Mouse (Mus musculus) ES-Bruce4 (cell line): ENCODE results near the gene Wdtc1. TPM values are rescaled to one million over a fixed set of nuclear protein-coding genes. Genes with fewer than 3 reads are reported as not detected.
A peak's percentile ranks its signal among the peaks of the same experiment; 100 is the strongest.

ENCODE experiments used
- H3K27ac ChIP-seq: 2 replicates; pipeline ENCODE4 v1.5.1; 2012; ENCODE audit warnings: low read length, inconsistent platforms; ENCODE audit not compliant: insufficient read depth
- H3K27me3 ChIP-seq: 2 replicates; pipeline ENCODE4 v1.6.1; 2012; ENCODE audit warnings: mild to moderate bottlenecking, low read length, inconsistent platforms; ENCODE audit not compliant: control insufficient read depth, poor library complexity, insufficient read depth, severe bottlenecking
- H3K36me3 ChIP-seq: 2 replicates; pipeline ENCODE4 v1.6.1; 2012; ENCODE audit warnings: inconsistent platforms, mild to moderate bottlenecking, low read length, moderate library complexity; ENCODE audit not compliant: control insufficient read depth, poor library complexity, insufficient read depth, severe bottlenecking
- H3K4me1 ChIP-seq: one replicate; pipeline ENCODE4 v1.8.1; 2011; ENCODE audit warnings: low read length; ENCODE audit not compliant: control insufficient read depth, insufficient read depth
- H3K4me3 ChIP-seq: 2 replicates; pipeline ENCODE4 v1.5.1; 2011; ENCODE audit warnings: low read depth, mild to moderate bottlenecking, low read length
- H3K9ac ChIP-seq: 2 replicates; pipeline ENCODE4 v1.6.1; 2012; ENCODE audit warnings: low read depth, mild to moderate bottlenecking, inconsistent platforms; ENCODE audit not compliant: poor library complexity, severe bottlenecking
- H3K9me3 ChIP-seq: replicated peaks from 2 replicates; pipeline ENCODE4 v1.6.1; 2012; ENCODE audit warnings: mild to moderate bottlenecking, low read length, inconsistent platforms; ENCODE audit not compliant: control insufficient read depth, poor library complexity, insufficient read depth, severe bottlenecking
- CTCF ChIP-seq: IDR thresholded peaks from one replicate; pipeline ENCODE4 v1.8.1; 2011; ENCODE audit warnings: low read depth, low read length
- EP300 ChIP-seq: IDR thresholded peaks from 2 replicates; pipeline ENCODE4 v1.6.1; 2011; ENCODE audit warnings: low read depth, low read length; ENCODE audit not compliant: insufficient read depth
- POLR2A ChIP-seq: IDR thresholded peaks from one replicate; pipeline ENCODE4 v1.8.1; 2011; ENCODE audit warnings: low read length; ENCODE audit not compliant: insufficient read depth
- polyA plus RNA-seq: library from polyadenylated mRNA; stranded (reverse); fragments of >200 nt; gene quantifications from 2 replicates; pipeline ENCODE4 v1.2.4, GENCODE M21; 2011; ENCODE audit warnings: low read depth; ENCODE audit not compliant: missing spikeins, insufficient read depth, insufficient read length

Wdtc1 gene
- polyA plus RNA-seq, 1 experiment = 69.2 TPM

- H3K9me3 ChIP-seq = no peaks in the 10 kb centered on the region
- peak overlapping the region; percentile 17; the same call in 1 of the 2 replicates for H3K9ac ChIP-seq
- peak overlapping the region; percentile 42 for H3K27ac ChIP-seq
- no peaks in the 10 kb centered on the region for H3K27me3 ChIP-seq
- peaks cover 6% of the 10 kb centered on the region; the same call in 1 of the 2 replicates for H3K36me3 ChIP-seq
- no peak for TF ChIP-seq EP300
- TF ChIP-seq POLR2A = no peak
- no peak for TF ChIP-seq CTCF
- peaks cover 7% of the 10 kb centered on the region for H3K4me1 ChIP-seq
- H3K4me3 ChIP-seq = peak overlapping the region; percentile 55
Observed at GRCm38 (mm10) chr4:133262375-133262765, 90.9 kb downstream of the Wdtc1 start.

GRCm38 (mm10) chr4:133261641-133262374 is 91.5 kb downstream of the Wdtc1 start:
- Histone ChIP-seq H3K9ac (peak overlapping the region; percentile 17), H3K27ac (peak overlapping the region; percentile 42)
- TF ChIP-seq POLR2A (no peak), CTCF (no peak)

DNA sequence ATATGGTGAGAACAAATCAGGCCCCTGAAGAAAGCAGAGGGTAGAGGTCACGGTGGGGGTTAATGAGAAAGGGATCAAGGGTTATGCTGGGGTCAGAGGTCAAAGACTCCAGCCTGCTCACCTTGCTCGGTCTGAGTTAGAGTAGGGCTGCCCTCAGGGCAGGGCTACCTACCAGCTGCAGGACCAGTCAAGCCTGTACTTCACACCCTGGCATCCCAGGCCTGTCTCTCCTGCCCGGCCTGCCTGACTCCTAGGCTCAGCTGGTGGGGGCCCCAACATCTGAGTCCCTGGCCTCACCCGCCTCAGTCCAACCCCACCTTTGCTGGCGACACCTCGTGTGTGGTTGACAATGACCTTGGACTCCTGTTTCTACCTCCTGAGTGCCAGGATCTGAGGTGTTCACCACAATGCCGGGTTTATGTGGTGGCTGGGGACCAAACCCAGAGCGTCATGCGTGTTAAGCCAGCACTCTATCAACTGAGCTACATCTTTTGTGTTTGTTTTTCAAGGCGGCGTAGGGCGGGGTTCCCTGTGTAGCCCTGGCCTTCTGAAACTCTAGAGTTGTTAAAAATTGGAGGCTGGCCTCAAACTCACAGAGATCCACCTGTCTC is 95.4 kb downstream of the Wdtc1 start:
- Histone ChIP-seq H3K27ac (no peak overlapping the region), H3K9ac (no peak overlapping the region), H3K27me3 (no peaks in the 10 kb centered on the region), H3K4me1 (peaks cover 5% of the 10 kb centered on the region), H3K36me3 (no peaks in the 10 kb centered on the region), H3K9me3 (no peaks in the 10 kb centered on the region), H3K4me3 (no peak overlapping the region)
- TF ChIP-seq CTCF (no peak), EP300 (no peak), POLR2A (no peak)

More at GRCm38 (mm10) chr4:133261641-133262374, 91.5 kb downstream of the Wdtc1 start:
- peaks cover 7% of the 10 kb centered on the region for H3K4me1 ChIP-seq
- no peaks in the 10 kb centered on the region for H3K27me3 ChIP-seq
- H3K4me3 ChIP-seq = peak overlapping the region; percentile 55
- no peaks in the 10 kb centered on the region for H3K9me3 ChIP-seq
- peaks cover 4% of the 10 kb centered on the region; the same call in 1 of the 2 replicates for H3K36me3 ChIP-seq

DNA sequence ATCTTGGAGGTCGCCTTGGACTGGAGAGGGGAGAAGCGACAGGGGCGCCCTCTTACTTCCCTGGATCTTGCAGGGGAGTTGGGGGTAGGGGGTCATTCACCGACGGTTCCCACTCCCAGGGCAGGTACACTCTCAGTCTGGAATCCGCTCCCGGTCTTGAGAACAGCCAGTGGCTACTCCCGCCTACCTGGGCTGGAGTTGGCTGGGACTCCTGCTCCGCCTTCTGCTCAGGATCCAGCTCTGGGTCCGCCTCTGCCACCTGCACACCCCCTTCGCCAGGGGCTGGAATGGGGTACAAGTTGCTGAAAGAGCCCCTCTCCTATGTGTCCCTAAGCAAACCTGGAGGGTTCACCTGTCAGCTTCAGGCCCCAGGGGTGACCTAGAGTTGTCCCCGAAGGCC is 96.1 kb downstream of the Wdtc1 start:
- Histone ChIP-seq H3K4me3 (0 out of 2 replicates have a peak overlapping the region, but pooled peaks have one; percentile 1), H3K9ac (no peak overlapping the region), H3K36me3 (no peaks in the 10 kb centered on the region), H3K27me3 (no peaks in the 10 kb centered on the region), H3K9me3 (no peaks in the 10 kb centered on the region), H3K27ac (no peak overlapping the region), H3K4me1 (peaks cover 5% of the 10 kb centered on the region)
- TF ChIP-seq POLR2A (no peak), EP300 (0 out of 2 replicates have a peak, but pooled peaks have one; percentile 51)

- no peak overlapping the region for H3K9ac ChIP-seq
- no peaks in the 10 kb centered on the region for H3K9me3 ChIP-seq
- no peaks in the 10 kb centered on the region for H3K27me3 ChIP-seq
- TF ChIP-seq POLR2A (no peak), CTCF (no peak), EP300 (no peak)
- no peaks in the 10 kb centered on the region for H3K36me3 ChIP-seq
- H3K27ac ChIP-seq = no peak overlapping the region
- peak overlapping the region; percentile 1; the same call in 1 of the 2 replicates for H3K4me3 ChIP-seq
- H3K4me1 ChIP-seq = peaks cover 5% of the 10 kb centered on the region
Observed at GRCm38 (mm10) chr4:133256820-133257219, 96.5 kb downstream of the Wdtc1 start.

GRCm38 (mm10) chr4:133255392-133255791 is 97.9 kb downstream of the Wdtc1 start:
- Histone ChIP-seq H3K9me3 (no peaks in the 10 kb centered on the region), H3K4me3 (no peak overlapping the region), H3K36me3 (no peaks in the 10 kb centered on the region), H3K27ac (no peak overlapping the region), H3K4me1 (peaks cover 5% of the 10 kb centered on the region), H3K9ac (no peak overlapping the region), H3K27me3 (no peaks in the 10 kb centered on the region)
- TF ChIP-seq POLR2A = no peak
- no peak for TF ChIP-seq EP300
- TF ChIP-seq CTCF = no peak
